Mouse (Mus musculus): ENCODE measurements around the gene Rnase10. TPM values are rescaled to one million over a fixed set of nuclear protein-coding genes. Genes with fewer than 3 reads are reported as not detected.
A peak's percentile ranks its signal among the peaks of the same experiment; 100 is the strongest.
"Not testable (repeated sequence)": the region's sequence is repeated elsewhere in the genome, so short reads cannot be mapped to it uniquely, and the experiment has no call there.

Rnase10 gene
- 0.28 TPM in 1 of 2 replicates, not detected in the other for polyA plus RNA-seq (2015; fragmentation: Nextera tagmentation; extraction: Ambion mirVana)

- Histone ChIP-seq H3K4me3 (replicated peaks) (no peak within 1 kb of the TSS), H3K27me3 (replicated peaks) (no peaks in the 10 kb centered on the region), H3K27ac (peak within 1 kb of the TSS; percentile 89), H3K4me2 (peak within 1 kb of the TSS; percentile 24; the same call in 1 of the 2 replicates), H3K9me3 (no peaks in the 10 kb centered on the region), H3K36me3 (no peaks in the 10 kb centered on the region), H3K4me1 (peaks cover 4% of the 10 kb centered on the region; the same call in 1 of the 2 replicates), H3K9ac (no peak within 1 kb of the TSS)
- ATAC-seq (ENCODE audit: insufficient read depth, low FRiP score, low read depth): no peak
- WGBS: 85% methylated on average over 8 of the region's 8 CpGs
Observed at GRCm38 (mm10) chr14:51007152-51007801, at the start of gene Rnase10. Rnase10 (plus strand) TSS chr14:51007751.

DNA sequence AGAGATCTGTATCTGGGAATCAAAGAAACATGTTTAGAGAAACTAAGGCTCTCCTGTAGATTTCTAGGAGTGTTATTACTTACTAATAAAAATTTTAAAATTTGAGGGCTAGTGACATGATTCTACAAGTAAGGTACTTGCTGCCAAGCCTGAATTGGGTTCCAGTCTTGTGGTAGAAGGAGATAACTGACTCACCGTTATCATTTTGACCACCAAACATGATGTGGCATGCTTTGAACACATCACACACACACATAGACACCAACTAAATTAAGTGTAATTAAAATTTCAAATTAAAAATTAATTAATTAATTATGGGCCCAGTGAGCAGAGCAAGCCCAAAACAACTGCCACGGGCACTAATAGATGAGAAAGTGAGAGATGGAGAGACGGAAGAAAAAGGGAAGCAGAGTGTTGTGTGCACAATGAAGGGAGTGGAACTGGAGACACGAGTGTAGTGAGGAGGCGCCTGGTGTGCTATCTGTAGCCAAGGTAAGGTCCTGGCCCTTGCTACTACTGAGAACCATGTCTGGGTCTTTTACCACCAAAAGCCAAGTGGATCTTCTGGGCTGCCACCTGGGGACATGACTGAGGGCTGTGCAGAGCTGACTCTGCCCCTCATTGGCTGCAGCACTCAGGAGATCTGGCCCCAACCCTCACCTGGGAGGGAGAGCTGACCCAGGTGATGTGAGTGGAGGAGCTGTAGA is 49.1 kb upstream of the Rnase10 start:
- H3K36me3 ChIP-seq; H3K9ac ChIP-seq; H3K27ac ChIP-seq; H3K4me3 ChIP-seq (replicated peaks); H3K4me2 ChIP-seq; H3K27me3 ChIP-seq (replicated peaks); H3K4me1 ChIP-seq; H3K9me3 ChIP-seq: not testable (repeated sequence)
- peak; percentile 36; the same call in 1 of the 2 replicates for ATAC-seq (ENCODE audit: insufficient read depth, low FRiP score, low read depth)
- 88% methylated on average over 5 of the region's 5 CpGs for WGBS

- Histone ChIP-seq H3K4me2 (no peak overlapping the region), H3K9me3 (no peaks in the 10 kb centered on the region), H3K27me3 (replicated peaks) (no peaks in the 10 kb centered on the region), H3K4me1 (no peaks in the 10 kb centered on the region), H3K9ac (no peak overlapping the region), H3K4me3 (replicated peaks) (no peak overlapping the region), H3K27ac (no peak overlapping the region), H3K36me3 (no peaks in the 10 kb centered on the region)
- 84% methylated on average over 5 of the region's 5 CpGs for WGBS
- no peak for ATAC-seq (ENCODE audit: insufficient read depth, low FRiP score, low read depth)
Observed at GRCm38 (mm10) chr14:50968216-50968980, 39.2 kb upstream of the Rnase10 start.

DNA sequence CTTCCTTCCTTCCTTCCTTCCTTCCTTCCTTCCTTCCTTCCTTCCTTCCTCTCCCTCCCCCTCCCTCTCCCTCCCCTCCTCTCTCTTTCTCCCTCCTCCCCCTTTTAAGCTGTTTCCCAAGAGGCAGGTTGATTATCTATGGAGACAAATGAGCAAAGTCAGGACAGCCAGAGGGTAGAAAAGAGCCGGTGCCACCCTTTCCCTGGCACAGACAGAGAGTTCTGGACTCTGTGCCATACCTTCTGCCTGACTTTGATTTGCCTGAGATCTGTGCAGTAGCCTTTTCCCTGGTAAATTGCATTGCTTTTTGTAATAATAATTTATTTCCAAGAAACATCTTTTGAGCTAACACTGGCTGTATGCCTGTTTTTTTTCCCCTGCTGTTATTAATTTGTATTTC is 38.5 kb upstream of the Rnase10 start:
- no peak for ATAC-seq (ENCODE audit: insufficient read depth, low FRiP score, low read depth)
- WGBS: 36% methylated on average over 1 of the region's 1 CpGs
- H3K36me3 ChIP-seq: no peaks in the 10 kb centered on the region
- H3K27me3 ChIP-seq (replicated peaks): no peaks in the 10 kb centered on the region
- H3K9ac ChIP-seq: no peak overlapping the region
- no peak overlapping the region for H3K27ac ChIP-seq
- no peak overlapping the region for H3K4me2 ChIP-seq
- no peak overlapping the region for H3K4me3 ChIP-seq (replicated peaks)
- H3K9me3 ChIP-seq: no peaks in the 10 kb centered on the region
- H3K4me1 ChIP-seq: no peaks in the 10 kb centered on the region

GRCm38 (mm10) chr14:50969558-50970544 is 37.7 kb upstream of the Rnase10 start:
- H3K9me3 ChIP-seq: no peaks in the 10 kb centered on the region
- no peak for ATAC-seq (ENCODE audit: insufficient read depth, low FRiP score, low read depth)
- H3K4me2 ChIP-seq: no peak overlapping the region
- no peaks in the 10 kb centered on the region for H3K27me3 ChIP-seq (replicated peaks)
- H3K27ac ChIP-seq: no peak overlapping the region
- H3K9ac ChIP-seq: no peak overlapping the region
- H3K4me3 ChIP-seq (replicated peaks): no peak overlapping the region
- H3K4me1 ChIP-seq: no peaks in the 10 kb centered on the region
- H3K36me3 ChIP-seq: no peaks in the 10 kb centered on the region
- 36% methylated on average over 12 of the region's 12 CpGs for WGBS

GRCm38 (mm10) chr14:50970822-50971221 is 36.7 kb upstream of the Rnase10 start:
- Histone ChIP-seq H3K4me1 (no peaks in the 10 kb centered on the region), H3K9me3 (no peaks in the 10 kb centered on the region), H3K27ac (no peak overlapping the region), H3K9ac (no peak overlapping the region), H3K4me3 (replicated peaks) (no peak overlapping the region), H3K27me3 (replicated peaks) (no peaks in the 10 kb centered on the region), H3K4me2 (no peak overlapping the region), H3K36me3 (no peaks in the 10 kb centered on the region)
- 71% methylated on average over 1 of the region's 1 CpGs for WGBS
- ATAC-seq (ENCODE audit: insufficient read depth, low FRiP score, low read depth): no peak

DNA sequence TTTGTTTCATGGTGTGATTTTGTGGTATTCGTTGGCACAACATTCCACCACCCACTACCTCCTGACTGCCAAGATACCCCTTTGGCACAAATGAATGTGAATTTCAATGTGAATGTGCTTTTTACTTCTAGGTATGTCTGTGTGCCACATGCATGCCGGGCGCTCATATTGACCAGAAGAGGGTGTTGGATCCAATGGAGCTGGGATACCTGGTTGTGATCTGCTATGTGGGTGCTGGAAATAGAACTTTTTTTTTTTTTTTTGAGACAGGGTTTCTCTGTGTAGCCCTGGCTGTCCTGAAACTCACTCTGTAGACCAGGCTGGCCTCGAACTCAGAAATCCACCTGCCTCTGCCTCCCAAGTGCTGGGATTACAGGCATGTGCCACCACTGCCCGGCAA is 34.5 kb upstream of the Rnase10 start:
- not testable (repeated sequence) for H3K27me3 ChIP-seq (replicated peaks); H3K9ac ChIP-seq; H3K4me2 ChIP-seq; ATAC-seq (ENCODE audit: insufficient read depth, low FRiP score, low read depth); H3K27ac ChIP-seq; H3K36me3 ChIP-seq; H3K4me1 ChIP-seq; H3K9me3 ChIP-seq; H3K4me3 ChIP-seq (replicated peaks)
- WGBS: 87% methylated on average over 5 of the region's 5 CpGs

DNA sequence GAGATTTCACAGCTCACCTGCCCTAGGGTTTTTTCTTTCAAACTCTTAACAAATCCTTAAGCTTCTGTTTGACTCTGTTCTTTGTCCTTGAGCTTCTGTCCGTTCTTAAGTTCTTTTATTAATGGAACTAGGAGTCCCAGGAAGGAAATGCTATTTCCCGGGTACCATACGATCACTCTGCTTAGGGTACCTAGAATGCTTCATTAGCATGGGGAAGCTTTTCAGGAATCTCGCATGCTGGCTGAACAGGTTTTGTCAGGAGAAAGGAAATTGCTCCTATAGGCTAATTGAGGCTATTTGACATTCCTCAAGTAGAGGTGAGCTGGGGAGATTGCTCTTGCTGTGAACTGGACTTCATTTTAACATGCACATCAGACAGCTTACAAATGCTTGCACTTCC is 33.9 kb upstream of the Rnase10 start:
- ATAC-seq (ENCODE audit: insufficient read depth, low FRiP score, low read depth): no peak
- Histone ChIP-seq H3K4me3 (replicated peaks) (no peak overlapping the region), H3K36me3 (no peaks in the 10 kb centered on the region), H3K4me2 (no peak overlapping the region), H3K9ac (no peak overlapping the region), H3K4me1 (no peaks in the 10 kb centered on the region), H3K27me3 (replicated peaks) (no peaks in the 10 kb centered on the region), H3K27ac (no peak overlapping the region), H3K9me3 (no peaks in the 10 kb centered on the region)
- 42% methylated on average over 4 of the region's 4 CpGs for whole genome bisulfite sequencing

DNA sequence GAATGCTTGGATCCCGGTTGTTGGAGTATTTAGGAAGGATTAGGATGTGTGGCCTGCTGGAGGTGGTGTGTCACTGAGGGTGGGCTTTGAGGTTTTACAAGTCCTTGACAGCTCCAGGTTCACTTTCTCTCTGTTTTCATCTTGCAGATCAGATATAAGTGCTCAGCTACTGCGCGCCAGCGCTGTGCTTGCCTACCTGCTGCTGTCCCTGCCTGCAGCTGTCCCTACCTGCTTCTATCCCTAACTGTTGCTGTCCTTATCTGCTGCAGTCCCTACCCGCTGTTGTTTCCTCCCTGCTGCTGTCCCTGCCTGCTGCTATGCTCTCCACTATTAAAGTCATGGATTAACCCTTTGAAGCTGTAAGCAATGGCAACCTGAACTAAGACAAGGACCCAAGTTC is 32.5 kb upstream of the Rnase10 start:
- Histone ChIP-seq H3K27ac (no peak overlapping the region), H3K36me3 (no peaks in the 10 kb centered on the region), H3K27me3 (replicated peaks) (no peaks in the 10 kb centered on the region), H3K9ac (no peak overlapping the region), H3K9me3 (no peaks in the 10 kb centered on the region), H3K4me1 (no peaks in the 10 kb centered on the region), H3K4me3 (replicated peaks) (no peak overlapping the region), H3K4me2 (no peak overlapping the region)
- ATAC-seq (ENCODE audit: insufficient read depth, low FRiP score, low read depth): no peak
- 67% methylated on average over 5 of the region's 5 CpGs for WGBS

DNA sequence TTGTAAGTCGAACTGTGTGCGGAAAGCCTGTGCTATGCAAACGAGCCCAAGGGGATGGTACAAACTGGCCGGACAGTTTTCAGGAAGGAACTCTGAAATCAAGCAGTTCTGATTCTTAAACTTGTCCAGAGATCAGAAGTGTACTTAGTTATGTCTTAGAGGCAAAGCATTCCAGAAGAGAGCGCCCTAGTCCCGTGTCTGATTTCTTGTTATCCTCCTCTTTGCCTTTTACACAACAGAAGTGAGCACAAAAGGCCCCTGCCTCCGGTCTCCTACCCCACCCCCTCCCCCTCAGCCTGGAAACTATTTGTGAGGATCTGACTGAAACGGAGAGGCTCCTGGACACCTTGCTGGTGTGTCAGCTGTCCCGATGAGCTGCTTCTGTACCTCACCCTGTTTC is 30.9 kb upstream of the Rnase10 start:
- no peaks in the 10 kb centered on the region for H3K36me3 ChIP-seq
- no peaks in the 10 kb centered on the region for H3K4me1 ChIP-seq
- no peak overlapping the region for H3K4me3 ChIP-seq (replicated peaks)
- no peak overlapping the region for H3K4me2 ChIP-seq
- ATAC-seq (ENCODE audit: insufficient read depth, low FRiP score, low read depth): no peak
- H3K27me3 ChIP-seq (replicated peaks): no peaks in the 10 kb centered on the region
- no peak overlapping the region for H3K27ac ChIP-seq
- WGBS: 34% methylated on average over 9 of the region's 9 CpGs
- no peak overlapping the region for H3K9ac ChIP-seq
- H3K9me3 ChIP-seq: no peaks in the 10 kb centered on the region

GRCm38 (mm10) chr14:50978451-50978850 is 29.1 kb upstream of the Rnase10 start:
- not testable (repeated sequence) for H3K9ac ChIP-seq; H3K4me3 ChIP-seq (replicated peaks); H3K27ac ChIP-seq; ATAC-seq (ENCODE audit: insufficient read depth, low FRiP score, low read depth); H3K9me3 ChIP-seq; H3K36me3 ChIP-seq; H3K4me1 ChIP-seq; H3K4me2 ChIP-seq; H3K27me3 ChIP-seq (replicated peaks)
- WGBS: 86% methylated on average over 6 of the region's 6 CpGs

Data from stomach, embryonic 15.5 days (tissue).